In genomic region chr11:105182461-105182855, GRCm38 (mm10) we compare ENCODE assay signal across 8 mouse cellular contexts. TPM values are rescaled to one million over a fixed set of nuclear protein-coding genes. Genes with fewer than 3 reads are reported as not detected.
A peak's percentile ranks its signal among the peaks of the same experiment; 100 is the strongest.
DNase-seq lines count a peak whose midpoint lies in the region; ATAC-seq and TF ChIP-seq lines count a peak whose summit lies in the region.

No protein-coding gene starts in this region.

- H3K36me3 ChIP-seq in embryonic facial prominence, embryonic 11.5 days (replicated peaks; ENCODE audit: control insufficient read depth, insufficient read depth, low read depth, low read length): peaks cover 3% of the 10 kb centered on the region; the same call in 1 of the 2 replicates
- peaks cover 9% of the 10 kb centered on the region; the same call in 1 of the 2 replicates for H3K36me3 ChIP-seq in hindbrain, embryonic 16.5 days (ENCODE audit: control insufficient read depth, insufficient read depth, low read length)
- H3K36me3 ChIP-seq in myocyte (ENCODE audit: control insufficient read depth, insufficient read depth): peaks cover 33% of the 10 kb centered on the region

- TF ChIP-seq CTCF in lung, adult 2 months (IDR thresholded peaks at IDR 0.05; ENCODE audit: insufficient read depth, low read length): no peak

- no peaks in the 10 kb centered on the region for H3K9me3 ChIP-seq in embryonic facial prominence, embryonic 11.5 days (replicated peaks; ENCODE audit: control insufficient read depth, low read length)
- H3K9me3 ChIP-seq in hindbrain, embryonic 16.5 days (ENCODE audit: control insufficient read depth, low read length): no peaks in the 10 kb centered on the region

- no peak for DNase-seq in lung, adult 2 months
- DNase-seq in lung, postnatal 36 days: no peak
- DNase-seq in embryonic facial prominence, embryonic 11.5 days (ENCODE audit: low spot score): no peak
- no peak for DNase-seq in right cerebral cortex, adult 2 months (ENCODE audit: low spot score in 2 of 2)
- DNase-seq in gastrocnemius, postnatal 14 days: no peak
- no peak for DNase-seq in urinary bladder, postnatal 36 days (ENCODE audit: low spot score in 2 of 2)

- 0% methylated on average over 4 of the region's 4 CpGs for WGBS in lung, adult 2 months
- WGBS in embryonic facial prominence, embryonic 11.5 days: 7% methylated on average over 4 of the region's 4 CpGs
- WGBS in hindbrain, embryonic 16.5 days: 14% methylated on average over 4 of the region's 4 CpGs

- H3K4me2 ChIP-seq in embryonic facial prominence, embryonic 11.5 days (ENCODE audit: low read depth, low read length): peak overlapping the region; percentile 76
- peak overlapping the region; percentile 95 for H3K4me2 ChIP-seq in hindbrain, embryonic 16.5 days (ENCODE audit: low read length)
- peak overlapping the region; percentile 81 for H3K4me2 ChIP-seq in myocyte (ENCODE audit: low read depth)

- peak overlapping the region; percentile 84 for H3K27ac ChIP-seq in embryonic facial prominence, embryonic 11.5 days (replicated peaks; ENCODE audit: low read depth, low read length)
- H3K27ac ChIP-seq in hindbrain, embryonic 16.5 days (ENCODE audit: low read depth, low read length): peak overlapping the region; percentile 91

- no peak for TF ChIP-seq POLR2A in lung, adult 2 months (IDR thresholded peaks at IDR 0.05; ENCODE audit: borderline replicate concordance, extremely low read depth, low read depth, low read length)
- no peak for TF ChIP-seq POLR2A in myocyte (IDR thresholded peaks at IDR 0.05; ENCODE audit: insufficient read length, low read depth)

- peak overlapping the region; percentile 99 for H3K9ac ChIP-seq in embryonic facial prominence, embryonic 11.5 days (replicated peaks; ENCODE audit: low read length)
- peak overlapping the region; percentile 98 for H3K9ac ChIP-seq in hindbrain, embryonic 16.5 days (ENCODE audit: low read depth, low read length)

- peaks cover 54% of the 10 kb centered on the region for H3K79me2 ChIP-seq in myocyte (ENCODE audit: control insufficient read depth, insufficient read depth)

- H3K4me1 ChIP-seq in lung, adult 2 months (ENCODE audit: control insufficient read depth, insufficient read depth, low read length): peaks cover 12% of the 10 kb centered on the region
- H3K4me1 ChIP-seq in embryonic facial prominence, embryonic 11.5 days (ENCODE audit: control insufficient read depth, insufficient read depth, low read length): no peaks in the 10 kb centered on the region; the same call in 1 of the 2 replicates
- peaks cover 19% of the 10 kb centered on the region for H3K4me1 ChIP-seq in hindbrain, embryonic 16.5 days (ENCODE audit: control insufficient read depth, insufficient read depth, low read depth, low read length)

- H3ac ChIP-seq in myocyte (ENCODE audit: control insufficient read depth, insufficient read length): peak overlapping the region; percentile 28

- H3K27me3 ChIP-seq in embryonic facial prominence, embryonic 11.5 days (ENCODE audit: control insufficient read depth, insufficient read depth, low read length): no peaks in the 10 kb centered on the region
- H3K27me3 ChIP-seq in hindbrain, embryonic 16.5 days (replicated peaks; ENCODE audit: control insufficient read depth, insufficient read depth, low read length): no peaks in the 10 kb centered on the region
- no peaks in the 10 kb centered on the region for H3K27me3 ChIP-seq in myocyte (ENCODE audit: control insufficient read depth, insufficient read depth, insufficient read length)

- peak overlapping the region; percentile 51 for H3K4me3 ChIP-seq in lung, adult 2 months (replicated peaks; ENCODE audit: extremely low read depth, low read depth, low read length)
- peak overlapping the region; percentile 97 for H3K4me3 ChIP-seq in embryonic facial prominence, embryonic 11.5 days (ENCODE audit: low read depth, low read length)
- peak overlapping the region; percentile 97 for H3K4me3 ChIP-seq in hindbrain, embryonic 16.5 days (ENCODE audit: low read length)
- H3K4me3 ChIP-seq in myocyte: peak overlapping the region; percentile 90

- no peak for ATAC-seq in embryonic facial prominence, embryonic 11.5 days (replicated peaks; ENCODE audit: insufficient number of reproducible peaks, low FRiP score, low TSS enrichment, low read depth)
- no peak for ATAC-seq in hindbrain, embryonic 16.5 days

- intact Hi-C loops in gastrocnemius, postnatal 14 days (cut with DNase I; ENCODE audit: low total_unique reads): no loop called here

TF ChIP-seq in myocyte, 11 proteins besides CTCF, POLR2A, EP300 and RAD21:
- no peak for TF ChIP-seq MAX (IDR thresholded peaks at IDR 0.05; ENCODE audit: low read depth)
- no peak for TF ChIP-seq USF1 (IDR thresholded peaks at IDR 0.05; ENCODE audit: low read depth)
- TF ChIP-seq MYOD1 (IDR thresholded peaks at IDR 0.05; ENCODE audit: control insufficient read depth in 1 of 3, insufficient read length in 2 of 3, low read depth in 2 of 3): no peak
- no peak for TF ChIP-seq SRF (IDR thresholded peaks at IDR 0.05; ENCODE audit: control insufficient read depth, insufficient read length, low read depth)
- TF ChIP-seq MYOG (IDR thresholded peaks at IDR 0.05; ENCODE audit: control insufficient read depth in 1 of 3, insufficient read depth in 1 of 3, insufficient read length in 2 of 3, low read depth in 2 of 3): no peak
- TF ChIP-seq TCF3 (IDR thresholded peaks at IDR 0.05; ENCODE audit: insufficient read length, low read depth): no peak
- TF ChIP-seq POLR2AphosphoS2 (IDR thresholded peaks at IDR 0.05; ENCODE audit: insufficient read length, low read depth): no peak
- TF ChIP-seq REST (IDR thresholded peaks at IDR 0.05; ENCODE audit: insufficient read depth, insufficient read length): no peak
- no peak for TF ChIP-seq TCF12 (IDR thresholded peaks at IDR 0.05; ENCODE audit: insufficient read depth, poor library complexity, severe bottlenecking)
- no peak for TF ChIP-seq E2F4 (IDR thresholded peaks at IDR 0.05; ENCODE audit: insufficient read depth)
- no peak for TF ChIP-seq CEBPB (IDR thresholded peaks at IDR 0.05; ENCODE audit: insufficient read depth, poor library complexity, severe bottlenecking)

RNA-seq across cellular contexts. Expression of gene Tlk2, which starts 3.9 kb away (rescaled TPM):
- polyA plus RNA-seq in lung, adult 2 months (2012; rRNA removed): 11.8 and 13.5 TPM in 2 replicates
- 30.4 and 30.7 TPM in 2 replicates for polyA plus RNA-seq in embryonic facial prominence, embryonic 11.5 days (2014; fragmentation: Nextera tagmentation; extraction: Ambion mirVana)
- polyA plus RNA-seq in hindbrain, embryonic 16.5 days (2015; fragmentation: Nextera tagmentation; extraction: Ambion mirVana): 12.4 and 16.7 TPM in 2 replicates
- 26.8 TPM for polyA plus RNA-seq in myocyte (2012; fragmentation: generic; extraction: Trizol)
- 10 to 100 TPM; 32.3 to 33.6 TPM for total RNA-seq in gastrocnemius, postnatal 14 days (2021)

RNA-seq across cellular contexts. Expression of gene Gm10842, which starts 35.8 kb away (rescaled TPM):
- not detected in 2 replicates for polyA plus RNA-seq in lung, adult 2 months (2012; rRNA removed)
- not detected in 2 replicates for polyA plus RNA-seq in embryonic facial prominence, embryonic 11.5 days (2014; fragmentation: Nextera tagmentation; extraction: Ambion mirVana)
- not detected in 2 replicates for polyA plus RNA-seq in hindbrain, embryonic 16.5 days (2015; fragmentation: Nextera tagmentation; extraction: Ambion mirVana)
- not detected for polyA plus RNA-seq in myocyte (2012; fragmentation: generic; extraction: Trizol)
- total RNA-seq in gastrocnemius, postnatal 14 days (2021): not detected

RNA-seq across cellular contexts. Expression of gene Mettl2, which starts 56.2 kb away (rescaled TPM):
- 8.9 and 10.0 TPM in 2 replicates for polyA plus RNA-seq in lung, adult 2 months (2012; rRNA removed)
- 48.2 and 50.7 TPM in 2 replicates for polyA plus RNA-seq in embryonic facial prominence, embryonic 11.5 days (2014; fragmentation: Nextera tagmentation; extraction: Ambion mirVana)
- 30.3 and 31.2 TPM in 2 replicates for polyA plus RNA-seq in hindbrain, embryonic 16.5 days (2015; fragmentation: Nextera tagmentation; extraction: Ambion mirVana)
- 15.5 TPM for polyA plus RNA-seq in myocyte (2012; fragmentation: generic; extraction: Trizol)
- 1 to 10 TPM; 6.9 to 9.6 TPM for total RNA-seq in gastrocnemius, postnatal 14 days (2021)
